Mouse (Mus musculus) C2C12 (cell line): ENCODE data around the gene Asic2. TPM values are rescaled to one million over a fixed set of nuclear protein-coding genes. Genes with fewer than 3 reads are reported as not detected.

Experiments
- H3K27me3 ChIP-seq: one replicate; pipeline ENCODE4 v1.6.1; 2011; ENCODE audit not compliant: control insufficient read depth, insufficient read depth, insufficient read length
- H3K36me3 ChIP-seq: one replicate; pipeline ENCODE4 v1.6.1; 2011; ENCODE audit not compliant: control insufficient read depth, insufficient read depth
- H3K4me3 ChIP-seq: one replicate; pipeline ENCODE4 v1.5.1; 2011; ENCODE audit warnings: mild to moderate bottlenecking, control low read depth; ENCODE audit not compliant: poor library complexity, insufficient read depth, severe bottlenecking
- H3K79me2 ChIP-seq: one replicate; pipeline ENCODE4 v1.6.1; 2011; ENCODE audit not compliant: control insufficient read depth, insufficient read depth
- H3K79me3 ChIP-seq: one replicate; pipeline ENCODE4 v1.6.1; 2011; ENCODE audit warnings: low read depth, control low read depth
- H3ac ChIP-seq: one replicate; pipeline ENCODE3; 2011; ENCODE audit warnings: low read depth; ENCODE audit not compliant: control insufficient read depth, insufficient read length
- CEBPB ChIP-seq: IDR thresholded peaks from one replicate; pipeline ENCODE4 v1.6.1; 2011; ENCODE audit warnings: low read depth, mild to moderate bottlenecking, control low read depth, moderate library complexity
- CTCF ChIP-seq: IDR thresholded peaks from one replicate; pipeline ENCODE4 v1.5.1; 2011; ENCODE audit not compliant: control insufficient read depth, insufficient read depth, insufficient read length
- FOSL1 ChIP-seq: IDR thresholded peaks from one replicate; pipeline ENCODE4 v1.8.0; 2011; ENCODE audit warnings: mild to moderate bottlenecking, low read length; ENCODE audit not compliant: poor library complexity, insufficient read depth, severe bottlenecking
- MAX ChIP-seq: IDR thresholded peaks from one replicate; pipeline ENCODE4 v1.6.1; 2011; ENCODE audit warnings: mild to moderate bottlenecking, control low read depth
- MYOD1 ChIP-seq: IDR thresholded peaks from one replicate; pipeline ENCODE4 v1.6.1; 2011; ENCODE audit warnings: low read depth; ENCODE audit not compliant: control insufficient read depth, insufficient read length
- MYOG ChIP-seq: IDR thresholded peaks from one replicate; pipeline ENCODE4 v1.6.1; 2011; ENCODE audit not compliant: control insufficient read depth, insufficient read length; ENCODE audit errors: extremely low read depth
- USF1 ChIP-seq: IDR thresholded peaks from one replicate; pipeline ENCODE4 v1.6.1; 2011; ENCODE audit warnings: low read depth, mild to moderate bottlenecking, control low read depth, moderate library complexity
- polyA plus RNA-seq: library from polyadenylated mRNA; unstranded; fragments of >200 nt; fragmentation: generic; extraction: Trizol; gene quantifications from one replicate; pipeline ENCODE4 v1.2.1, GENCODE M21; 2012; ENCODE audit warnings: missing spikeins

The Asic2 gene
- polyA plus RNA-seq, 1 experiment = not detected

GRCm38 (mm10) chr11:81497652-81498391 lies 470.4 kb downstream of the Asic2 start:
- Histone ChIP-seq H3K79me2 (no peaks in the 10 kb centered on the region), H3K27me3 (no peaks in the 10 kb centered on the region)

GRCm38 (mm10) chr11:81496446-81496845 lies 471.8 kb downstream of the Asic2 start:
- Histone ChIP-seq H3K27me3 (no peaks in the 10 kb centered on the region), H3K36me3 (no peaks in the 10 kb centered on the region), H3ac (no peak overlapping the region), H3K79me3 (no peaks in the 10 kb centered on the region), H3K79me2 (no peaks in the 10 kb centered on the region), H3K4me3 (no peak overlapping the region)
- TF ChIP-seq MYOD1 (no peak), CEBPB (no peak), FOSL1 (no peak), MAX (no peak), CTCF (no peak), USF1 (no peak), MYOG (no peak)

More at GRCm38 (mm10) chr11:81497652-81498391, 470.4 kb downstream of the Asic2 start:
- TF ChIP-seq MAX (no peak), CEBPB (no peak), USF1 (no peak), CTCF (no peak)
- Histone ChIP-seq H3K4me3 (no peak overlapping the region), H3K36me3 (no peaks in the 10 kb centered on the region), H3K79me3 (no peaks in the 10 kb centered on the region), H3ac (no peak overlapping the region)

GRCm38 (mm10) chr11:81492351-81492750 lies 475.9 kb downstream of the Asic2 start:
- Histone ChIP-seq H3K4me3 (no peak overlapping the region), H3K36me3 (no peaks in the 10 kb centered on the region), H3K79me3 (no peaks in the 10 kb centered on the region), H3K27me3 (no peaks in the 10 kb centered on the region), H3K79me2 (no peaks in the 10 kb centered on the region), H3ac (no peak overlapping the region)
- TF ChIP-seq MAX (no peak), CEBPB (no peak), MYOG (no peak), USF1 (no peak), CTCF (no peak), MYOD1 (no peak), FOSL1 (no peak)

- no peak overlapping the region for H3K4me3 ChIP-seq
- H3K79me3 ChIP-seq = no peaks in the 10 kb centered on the region
- no peaks in the 10 kb centered on the region for H3K79me2 ChIP-seq
- no peaks in the 10 kb centered on the region for H3K27me3 ChIP-seq
- TF ChIP-seq MYOD1 (no peak), USF1 (no peak), CEBPB (no peak), MAX (no peak), MYOG (no peak), FOSL1 (no peak), CTCF (no peak)
- no peaks in the 10 kb centered on the region for H3K36me3 ChIP-seq
- no peak overlapping the region for H3ac ChIP-seq
Measured at GRCm38 (mm10) chr11:81489144-81489735, 479.0 kb downstream of the Asic2 start.

- Histone ChIP-seq H3K79me3 (no peaks in the 10 kb centered on the region), H3K4me3 (no peak overlapping the region), H3K36me3 (no peaks in the 10 kb centered on the region), H3K27me3 (no peaks in the 10 kb centered on the region), H3ac (no peak overlapping the region), H3K79me2 (no peaks in the 10 kb centered on the region)
- TF ChIP-seq USF1 = no peak
- TF ChIP-seq MYOD1 = no peak
- no peak for TF ChIP-seq CEBPB
- no peak for TF ChIP-seq MYOG
Measured at GRCm38 (mm10) chr11:81488681-81489080, 479.6 kb downstream of the Asic2 start.

- no peaks in the 10 kb centered on the region for H3K36me3 ChIP-seq
- no peaks in the 10 kb centered on the region for H3K79me2 ChIP-seq
- H3K4me3 ChIP-seq = no peak overlapping the region
- no peak for TF ChIP-seq FOSL1
- TF ChIP-seq MYOG = no peak
- TF ChIP-seq CEBPB = no peak
- TF ChIP-seq MAX = no peak
- TF ChIP-seq MYOD1 = no peak
- TF ChIP-seq CTCF = no peak
- TF ChIP-seq USF1 = no peak
- H3K27me3 ChIP-seq = no peaks in the 10 kb centered on the region
- no peak overlapping the region for H3ac ChIP-seq
- no peaks in the 10 kb centered on the region for H3K79me3 ChIP-seq
Measured at GRCm38 (mm10) chr11:81486265-81486940, 481.9 kb downstream of the Asic2 start.
